ENCODE assay signal across 8 mouse cellular contexts in genomic region chr5:134571730-134572507, GRCm38 (mm10). TPM values are rescaled to one million over a fixed set of nuclear protein-coding genes. Genes with fewer than 3 reads are reported as not detected.
DNase-seq lines count a peak whose midpoint lies in the region; ATAC-seq lines count a peak whose summit lies in the region.

No protein-coding gene starts in this region.

- H3K36me3 ChIP-seq in embryonic facial prominence, embryonic 14.5 days (ENCODE audit: control insufficient read depth, insufficient read depth, low read length) = no peaks in the 10 kb centered on the region; the same call in 1 of the 2 replicates

- peak overlapping the region; percentile 80 for H3K4me2 ChIP-seq in embryonic facial prominence, embryonic 14.5 days (ENCODE audit: low read depth, low read length)

- intact Hi-C loops in heart, postnatal 36 days (cut with DNase I) = loop anchor here (1.0 kb wide), 1 partner anchor 20 kb away; the partner anchor contains the start of gene Clip2

- peak; percentile 82 for ATAC-seq in embryonic facial prominence, embryonic 14.5 days (ENCODE audit: low read depth)
- peak; percentile 44 for ATAC-seq in megakaryocyte, adult 5-6 weeks (ENCODE audit: poor library complexity, severe bottlenecking)

- peak overlapping the region; percentile 48 for H3K4me3 ChIP-seq in embryonic facial prominence, embryonic 14.5 days (ENCODE audit: low read depth, low read length)

- peak; percentile 62 for DNase-seq in gastrocnemius, adult 18-20 months (ENCODE audit: low spot score)
- DNase-seq in gastrocnemius, postnatal 25 days = no peak
- DNase-seq in adrenal gland, adult 18-20 months (ENCODE audit: low spot score in 2 of 2) = peak; percentile 32 to 42
- DNase-seq in embryonic facial prominence, embryonic 14.5 days (ENCODE audit: low spot score) = peak; percentile 93
- DNase-seq in heart, postnatal 36 days = peak; percentile 49 to 56
- peak; percentile 70 to 80 for DNase-seq in kidney, postnatal 4 days
- DNase-seq in spleen, postnatal 10 days (ENCODE audit: low spot score in 2 of 2) = peak; percentile 42 to 58

- H3K9me3 ChIP-seq in embryonic facial prominence, embryonic 14.5 days (ENCODE audit: control insufficient read depth, low read length) = no peaks in the 10 kb centered on the region

- H3K27me3 ChIP-seq in embryonic facial prominence, embryonic 14.5 days (replicated peaks; ENCODE audit: control insufficient read depth, insufficient read depth, low read length) = no peaks in the 10 kb centered on the region

- peaks cover 10% of the 10 kb centered on the region for H3K4me1 ChIP-seq in embryonic facial prominence, embryonic 14.5 days (ENCODE audit: control insufficient read depth, insufficient read depth, low read length)

- H3K27ac ChIP-seq in embryonic facial prominence, embryonic 14.5 days (replicated peaks; ENCODE audit: low read depth, low read length) = peak overlapping the region; percentile 84

- 0% methylated on average over 23 of the region's 23 CpGs for WGBS in embryonic facial prominence, embryonic 14.5 days

- H3K9ac ChIP-seq in embryonic facial prominence, embryonic 14.5 days (ENCODE audit: low read depth, low read length) = peak overlapping the region; percentile 63

RNA-seq across cellular contexts. Expression of gene Rfc2, which starts 9.2 kb away (rescaled TPM):
- total RNA-seq in gastrocnemius, adult 18-20 months (2021) = 10 to 100 TPM; 17.6 to 18.9 TPM
- total RNA-seq in gastrocnemius, postnatal 25 days (2021) = 10 to 100 TPM; 13.9 to 14.1 TPM
- 10 to 100 TPM; 34.8 to 37.4 TPM for total RNA-seq in adrenal gland, adult 18-20 months (2021)
- 224 and 240 TPM in 2 replicates for polyA plus RNA-seq in embryonic facial prominence, embryonic 14.5 days (2014; fragmentation: Nextera tagmentation; extraction: Ambion mirVana)
- 10 to 100 TPM; 23.4 to 23.9 TPM for total RNA-seq in heart, postnatal 36 days (2021)
- 161 and 172 TPM in 2 replicates for total RNA-seq in megakaryocyte, adult 5-6 weeks (2015)
- total RNA-seq in megakaryocyte, adult 5-6 weeks (2017) = 110 and 115 TPM in 2 replicates

RNA-seq across cellular contexts. Expression of gene Syna, which starts 11.9 kb away (rescaled TPM):
- total RNA-seq in gastrocnemius, adult 18-20 months (2021) = not detected
- not detected for total RNA-seq in gastrocnemius, postnatal 25 days (2021)
- not detected for total RNA-seq in adrenal gland, adult 18-20 months (2021)
- polyA plus RNA-seq in embryonic facial prominence, embryonic 14.5 days (2014; fragmentation: Nextera tagmentation; extraction: Ambion mirVana) = 0.09 and 0.24 TPM in 2 replicates
- not detected for total RNA-seq in heart, postnatal 36 days (2021)
- not detected in 2 replicates for total RNA-seq in megakaryocyte, adult 5-6 weeks (2015)
- total RNA-seq in megakaryocyte, adult 5-6 weeks (2017) = not detected in 2 replicates

RNA-seq across cellular contexts. Expression of gene Clip2, which starts 19.7 kb away (rescaled TPM):
- 1 to 10 TPM; 1.7 to 3.0 TPM for total RNA-seq in gastrocnemius, adult 18-20 months (2021)
- 1 to 10 TPM; 3.6 to 4.0 TPM for total RNA-seq in gastrocnemius, postnatal 25 days (2021)
- 10 to 100 TPM; 16.7 to 17.7 TPM for total RNA-seq in adrenal gland, adult 18-20 months (2021)
- 4.1 and 4.7 TPM in 2 replicates for polyA plus RNA-seq in embryonic facial prominence, embryonic 14.5 days (2014; fragmentation: Nextera tagmentation; extraction: Ambion mirVana)
- total RNA-seq in heart, postnatal 36 days (2021) = 1 to 10 TPM; 6.4 to 7.5 TPM
- 1.8 and 1.9 TPM in 2 replicates for total RNA-seq in megakaryocyte, adult 5-6 weeks (2015)
- total RNA-seq in megakaryocyte, adult 5-6 weeks (2017) = 3.7 and 6.7 TPM in 2 replicates

RNA-seq across cellular contexts. Expression of gene Lat2, which starts 42.9 kb away (rescaled TPM):
- total RNA-seq in gastrocnemius, adult 18-20 months (2021) = under 1 TPM; 0.57 to 0.83 TPM
- total RNA-seq in gastrocnemius, postnatal 25 days (2021) = under 1 TPM; 0.41 to 0.99 TPM
- total RNA-seq in adrenal gland, adult 18-20 months (2021) = 1 to 10 TPM; 5.1 to 5.5 TPM
- 2.8 and 4.5 TPM in 2 replicates for polyA plus RNA-seq in embryonic facial prominence, embryonic 14.5 days (2014; fragmentation: Nextera tagmentation; extraction: Ambion mirVana)
- total RNA-seq in heart, postnatal 36 days (2021) = 1 to 10 TPM; 1.6 to 2.2 TPM
- 87.7 and 91.1 TPM in 2 replicates for total RNA-seq in megakaryocyte, adult 5-6 weeks (2015)
- 109 and 115 TPM in 2 replicates for total RNA-seq in megakaryocyte, adult 5-6 weeks (2017)
